Mouse (Mus musculus) neutrophil, adult 83 days (primary cell): ENCODE results near the gene Wfdc17. TPM values are rescaled to one million over a fixed set of nuclear protein-coding genes. Genes with fewer than 3 reads are reported as not detected.

Source experiments
- total RNA-seq, 2 experiments: library from RNA; stranded (reverse); gene quantifications; one replicate each; pipeline ENCODE4 v1.2.4; 2023

Gene Wfdc17
- total RNA-seq, result 10 to 100 TPM; 28.0 to 34.8 TPM

GRCm38 (mm10) chr11:83703705-83704104 lies at the start of gene Wfdc17:
Gene Wfdc17 (plus strand): TSS chr11:83703991.

GRCm38 (mm10) chr11:83662204-83662603 lies 41.6 kb upstream of the Wfdc17 start, which contains the start of gene Ccl4:
Gene Ccl4 (plus strand): TSS chr11:83662584.

GRCm38 (mm10) chr11:83708715-83709114 lies 4.9 kb downstream of the Wfdc17 start, which contains the start of gene Wfdc18:
Gene Wfdc18 (plus strand): TSS chr11:83709015.

GRCm38 (mm10) chr11:83746681-83747080 lies 42.9 kb downstream of the Wfdc17 start, which contains the start of gene Wfdc21:
Gene Wfdc21 (plus strand): TSS chr11:83746940.

GRCm38 (mm10) chr11:83753581-83754181 lies 49.9 kb downstream of the Wfdc17 start, which contains the start of gene Heatr6:
Gene Heatr6 (plus strand): TSS chr11:83753696.

Other genes with a start within 250 kb of the Wfdc17 start
- gene Mmp28, start 240.9 kb upstream of the Wfdc17 start, total RNA-seq, result 1 to 10 TPM; 2.5 TPM
- 10 to 100 TPM; 74.2 to 85.4 TPM for gene Taf15, start 230.9 kb upstream of the Wfdc17 start, total RNA-seq
- gene Heatr9, start 181.8 kb upstream of the Wfdc17 start, total RNA-seq, result not detected
- gene Ccl5, start 173.5 kb upstream of the Wfdc17 start, total RNA-seq, result 1 to 10 TPM in 1 of 2 experiments, under 1 TPM in 1; 0.99 to 2.0 TPM
- 100 to 1,000 TPM; 149 to 171 TPM for gene Ccl9, start 125.4 kb upstream of the Wfdc17 start, total RNA-seq
- gene Ccl6, start 110.9 kb upstream of the Wfdc17 start, total RNA-seq, result 100 to 1,000 TPM; 752 to 851 TPM
- gene Rpl9-ps1, start 58.4 kb upstream of the Wfdc17 start, total RNA-seq, result not detected
- 100 to 1,000 TPM in 1 of 2 experiments, 10 to 100 TPM in 1; 88.6 to 122 TPM for gene Ccl3, start 54.6 kb upstream of the Wfdc17 start, total RNA-seq
- gene Ccl4, start 41.4 kb upstream of the Wfdc17 start, total RNA-seq, result 10 to 100 TPM; 17.5 to 20.5 TPM
- 1 to 10 TPM in 1 of 2 experiments, not detected in 1; 1.5 TPM for gene Wfdc18, start 5.0 kb downstream of the Wfdc17 start, total RNA-seq
- 100 to 1,000 TPM; 660 to 716 TPM for gene Wfdc21, start 42.9 kb downstream of the Wfdc17 start, total RNA-seq
- gene Heatr6, start 49.7 kb downstream of the Wfdc17 start, total RNA-seq, result 10 to 100 TPM; 29.5 to 38.3 TPM
- gene Hnf1b, start 146.1 kb downstream of the Wfdc17 start, total RNA-seq, result under 1 TPM in 1 of 2 experiments, not detected in 1; 0.18 TPM
- gene Ddx52, start 238.1 kb downstream of the Wfdc17 start, total RNA-seq, result 10 to 100 TPM; 21.1 to 21.3 TPM